Mouse (Mus musculus): ENCODE data around the gene Acad12.
"Not testable (repeated sequence)": the region's sequence is repeated elsewhere in the genome, so short reads cannot be mapped to it uniquely, and the experiment has no call there.

The Acad12 gene

GRCm38 (mm10) chr5:121612036-121612435, 6.7 kb downstream of the Acad12 start:
- peak; percentile 30 for DNase-seq (ENCODE audit: low spot score)

- not testable (repeated sequence) for DNase-seq (ENCODE audit: low spot score)
Observed at GRCm38 (mm10) chr5:121609556-121610135, 9.1 kb downstream of the Acad12 start.

GRCm38 (mm10) chr5:121606151-121606550, 12.6 kb downstream of the Acad12 start:
- peak; percentile 89 for DNase-seq (ENCODE audit: low spot score)

GRCm38 (mm10) chr5:121603815-121604214, 14.9 kb downstream of the Acad12 start:
- not testable (repeated sequence) for DNase-seq (ENCODE audit: low spot score)

DNA sequence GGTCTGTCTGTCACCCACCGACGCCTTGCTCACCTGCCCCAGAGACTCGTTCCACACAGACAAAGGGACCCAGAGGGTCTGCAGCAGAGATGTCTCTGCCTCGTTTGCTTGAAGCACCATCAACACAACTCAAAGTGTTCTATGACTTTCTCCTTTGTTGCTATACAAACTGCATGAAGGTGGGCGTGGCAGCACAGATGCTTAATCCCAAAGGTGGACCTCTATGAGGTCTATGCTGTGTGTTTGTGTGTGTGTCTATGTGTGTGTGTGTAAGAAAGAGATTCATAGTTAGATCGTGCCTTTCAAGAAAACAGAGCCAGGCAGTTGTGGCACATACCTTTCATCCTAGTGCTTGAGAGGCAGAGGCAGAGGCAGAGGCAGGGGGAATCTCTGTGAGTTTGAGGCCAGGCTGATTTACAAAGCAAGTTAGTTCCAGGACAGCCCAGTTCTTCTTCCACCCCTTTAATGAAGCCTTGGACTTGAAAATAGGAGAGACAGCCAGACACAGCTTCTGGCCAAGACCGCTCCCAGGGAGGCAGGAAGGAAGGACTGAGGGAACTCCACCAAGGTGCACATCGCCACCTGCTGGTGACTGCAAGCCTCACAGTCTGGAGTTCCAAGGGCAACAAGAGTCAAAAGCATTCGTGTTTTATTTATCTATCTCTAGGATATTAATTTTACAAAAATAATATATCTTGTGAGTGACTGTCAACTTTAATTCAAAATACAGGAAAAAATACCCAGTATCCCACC, 17.0 kb downstream of the Acad12 start:
- peak; percentile 94 for DNase-seq (ENCODE audit: low spot score)

DNA sequence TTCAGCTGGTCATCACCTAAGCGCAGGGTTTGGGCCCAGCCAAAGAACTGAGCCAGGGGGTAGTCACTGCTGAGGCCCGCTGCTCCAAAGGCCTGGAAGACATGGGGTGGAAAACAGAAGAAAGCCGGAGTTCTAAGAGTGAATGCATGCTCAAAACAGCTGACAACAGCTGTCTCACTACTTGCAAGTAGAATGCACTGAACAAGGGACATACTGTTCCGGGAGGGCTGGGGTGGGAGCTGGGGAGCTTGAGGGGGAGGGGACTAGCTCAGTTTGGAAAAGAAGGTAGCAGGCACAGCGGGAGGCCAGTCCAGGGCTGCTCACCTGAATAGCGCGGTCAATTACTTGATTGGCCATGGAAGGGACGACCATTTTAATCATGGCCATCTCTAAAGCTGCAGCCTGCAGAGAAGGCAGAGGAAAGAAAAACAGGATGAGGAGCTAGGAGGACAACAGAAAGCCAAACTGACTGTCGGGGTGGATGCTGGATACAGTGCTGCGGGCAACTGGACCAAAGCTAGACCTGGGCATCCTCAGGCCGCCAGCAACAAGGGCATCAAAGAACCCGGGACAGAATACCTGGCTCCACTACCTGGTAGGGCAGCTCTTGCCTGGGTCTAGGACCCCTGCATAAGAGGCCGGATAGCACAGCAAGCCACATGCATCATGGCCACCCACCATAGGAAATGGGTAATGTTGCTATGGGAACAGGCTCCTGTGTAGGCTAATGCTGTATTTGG, 19.7 kb downstream of the Acad12 start:
- no peak for DNase-seq (ENCODE audit: low spot score)

- DNase-seq (ENCODE audit: low spot score): no peak
Observed at GRCm38 (mm10) chr5:121597991-121598537, 20.7 kb downstream of the Acad12 start.

DNA sequence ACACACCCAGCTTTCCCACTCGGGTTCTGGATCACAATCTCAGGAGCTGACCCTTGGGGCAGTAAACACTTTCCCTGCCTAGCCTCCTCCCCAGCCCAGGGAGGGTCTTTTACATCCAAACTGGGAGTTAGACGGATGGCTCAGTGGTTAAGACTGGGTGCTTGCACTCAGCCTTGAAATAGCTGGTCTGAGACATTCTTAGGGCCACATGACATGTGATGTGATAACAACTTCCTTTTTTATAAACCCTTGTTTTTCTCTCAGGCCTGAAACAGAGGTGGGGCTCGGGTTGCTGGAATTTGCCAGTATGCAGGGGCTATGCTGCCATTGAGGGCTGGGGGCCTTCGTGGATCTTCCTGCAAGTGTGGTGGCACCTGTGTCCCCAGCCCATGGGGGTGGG, 21.4 kb downstream of the Acad12 start:
- DNase-seq (ENCODE audit: low spot score): no peak

DNA sequence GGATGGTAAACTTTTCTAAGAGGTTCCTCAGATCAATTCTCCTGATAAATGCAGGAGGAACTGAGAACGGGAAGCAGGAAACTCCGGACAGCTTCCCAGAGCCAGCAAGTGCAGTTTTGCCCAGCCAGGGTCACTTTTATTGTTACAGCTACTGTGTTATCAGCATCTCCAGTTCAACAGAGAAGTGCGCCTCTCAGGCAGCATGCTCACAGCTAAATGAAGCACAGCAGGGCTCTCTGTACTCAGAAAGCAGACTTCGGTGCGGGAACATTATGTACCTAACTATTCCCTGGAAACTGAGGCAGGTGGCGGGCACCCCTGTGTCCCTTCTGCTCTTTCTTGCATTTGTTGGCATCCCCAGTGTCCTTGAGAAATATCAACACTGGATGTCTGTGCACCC, 22.5 kb downstream of the Acad12 start:
- DNase-seq (ENCODE audit: low spot score): no peak

GRCm38 (mm10) chr5:121595758-121596157, 23.0 kb downstream of the Acad12 start:
- no peak for DNase-seq (ENCODE audit: low spot score)

DNA sequence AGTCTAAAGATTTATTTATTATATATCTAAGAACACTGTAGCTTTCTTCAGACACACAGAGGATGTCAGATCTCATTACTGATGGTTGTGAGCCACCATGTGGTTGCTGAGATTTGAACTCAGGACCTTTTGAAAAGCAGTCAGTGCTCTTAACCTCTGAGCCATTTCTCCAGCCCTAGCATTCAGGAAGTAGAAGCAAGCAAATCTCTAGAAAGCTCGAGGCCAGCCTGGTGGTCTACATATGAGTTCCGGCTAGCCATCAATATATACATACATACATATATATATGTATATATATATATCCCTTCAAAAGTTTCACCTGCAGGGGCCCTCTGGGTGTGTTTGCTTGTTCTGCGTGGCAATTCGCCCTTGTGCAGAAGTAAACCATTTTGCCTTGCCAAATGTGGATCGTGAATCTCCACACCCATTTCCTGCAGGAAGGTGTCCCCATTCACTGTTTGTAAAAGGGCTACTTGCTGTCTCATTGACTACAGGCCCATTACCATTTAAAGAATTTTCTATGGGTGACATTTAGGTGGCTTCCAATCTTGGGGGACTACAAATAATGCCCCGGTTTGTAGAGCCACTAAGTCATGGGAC, 23.9 kb downstream of the Acad12 start:
- DNase-seq (ENCODE audit: low spot score): no peak

DNA sequence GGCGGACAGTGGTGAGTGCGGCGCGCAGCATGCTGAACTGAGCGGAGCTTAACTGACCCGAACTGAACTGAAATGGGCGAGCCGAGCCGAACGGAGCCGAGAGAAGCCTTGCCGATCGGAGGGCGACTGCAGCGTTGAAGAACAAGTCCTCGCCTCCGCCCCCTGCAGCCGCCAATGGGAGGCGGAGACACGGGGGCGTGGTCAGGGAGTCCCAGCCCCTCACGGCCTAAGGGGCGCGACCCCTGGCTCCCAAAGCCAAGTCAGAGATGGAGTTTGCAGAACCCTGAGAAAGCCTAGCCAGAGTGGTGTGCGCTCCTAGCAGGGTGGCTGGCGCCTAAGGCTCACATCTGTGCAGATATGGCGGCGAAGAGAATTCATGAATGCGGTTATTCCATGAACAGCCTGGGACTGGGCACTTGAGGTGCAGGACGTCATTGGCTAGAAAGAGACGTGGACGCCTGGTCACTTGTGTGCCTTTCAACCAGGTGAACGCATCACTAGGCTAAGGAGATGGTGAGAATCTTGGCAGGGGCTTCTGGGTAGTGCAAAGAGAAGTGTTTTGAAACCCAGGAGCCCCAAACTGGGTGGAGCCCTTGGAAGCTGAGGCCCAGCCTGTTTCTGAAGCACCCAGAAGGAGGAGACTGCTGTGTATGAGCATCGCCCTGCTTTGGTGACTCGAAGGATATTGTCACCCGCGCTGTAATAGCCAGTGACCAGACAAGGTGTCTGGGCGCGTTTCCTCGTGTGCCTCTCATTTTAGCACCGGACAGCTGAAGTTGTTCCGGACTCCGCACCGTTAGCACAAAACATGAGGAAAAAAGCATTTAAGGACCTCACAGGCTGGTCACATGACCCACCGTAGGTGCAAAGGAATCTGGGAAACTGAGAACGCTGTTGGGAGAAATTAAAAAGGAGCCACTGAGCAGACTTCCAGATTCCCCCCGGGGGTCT, 25.0 kb downstream of the Acad12 start, which contains the start of gene Aldh2:
Gene Aldh2, minus strand, starts transcription at position 374 of the 951 bp plus-strand sequence.
- DNase-seq (ENCODE audit: low spot score): peak; percentile 83

- DNase-seq (ENCODE audit: low spot score): peak; percentile 53
Observed at GRCm38 (mm10) chr5:121592816-121593407, 25.8 kb downstream of the Acad12 start.

DNA sequence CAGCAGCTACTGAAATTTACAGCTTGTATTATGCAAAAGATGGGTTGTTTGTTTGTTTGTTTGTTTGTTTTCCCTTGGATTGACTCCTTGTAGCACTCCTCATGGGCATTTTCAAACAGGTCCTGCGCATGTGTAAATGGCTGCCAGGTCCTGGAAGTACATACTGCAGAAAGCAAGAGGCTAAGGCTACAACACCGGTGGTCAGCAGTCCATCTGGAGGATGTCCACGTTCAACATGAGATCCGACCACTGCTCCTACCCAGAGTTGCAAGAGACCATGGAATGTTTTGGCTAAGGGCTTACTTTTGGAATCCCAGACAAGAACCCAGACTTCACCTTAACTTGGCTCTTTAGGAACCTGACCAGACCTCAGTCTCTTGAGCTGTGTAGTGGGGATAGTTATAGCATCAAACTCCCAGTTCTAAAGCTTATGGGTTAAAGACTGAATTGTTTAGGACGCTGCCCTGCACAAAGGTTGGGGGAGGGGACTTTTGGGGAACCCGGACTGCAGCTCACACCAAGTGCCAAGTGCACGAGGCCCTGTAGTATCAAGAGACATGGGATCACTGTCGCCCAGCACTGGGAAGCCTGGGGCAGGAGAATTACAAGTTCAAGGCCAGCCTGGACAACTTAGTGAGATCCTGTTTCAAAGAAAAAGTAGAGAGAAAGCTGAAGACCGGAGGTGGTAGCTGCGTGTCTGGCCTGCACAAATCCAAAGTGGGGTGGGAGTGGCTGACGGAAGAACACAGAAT, 26.5 kb downstream of the Acad12 start:
- DNase-seq (ENCODE audit: low spot score): peak; percentile 22

DNA sequence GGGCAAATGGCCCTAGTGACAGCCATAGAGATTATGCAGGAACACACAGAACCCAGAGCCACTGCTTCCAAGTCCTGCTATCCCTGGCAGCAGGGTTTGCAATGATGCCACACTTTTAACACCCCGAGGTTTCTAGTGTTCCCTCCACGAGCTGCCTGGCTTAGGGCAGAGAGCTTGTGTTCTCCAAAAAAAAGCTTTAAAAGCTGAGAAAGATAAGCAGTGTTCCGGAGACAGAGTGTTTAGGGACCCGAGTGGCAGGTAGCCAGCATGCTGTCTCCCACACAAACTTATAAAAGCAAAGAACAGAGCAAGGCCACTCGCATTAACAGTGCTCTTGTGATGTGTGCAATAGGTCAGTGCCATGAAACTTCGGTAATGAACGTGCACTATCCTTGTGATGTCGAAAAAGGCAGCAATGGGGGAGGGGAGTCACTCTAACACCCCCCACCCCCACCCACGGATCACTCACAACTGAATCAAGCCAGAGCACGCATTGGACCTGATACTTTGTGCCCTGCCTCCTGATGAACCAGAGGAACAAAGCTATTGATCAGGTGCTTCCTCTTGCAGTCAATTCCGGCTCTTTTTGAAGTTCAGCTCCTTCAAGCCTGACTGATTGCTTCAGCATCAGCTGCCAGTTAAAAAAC, 27.2 kb downstream of the Acad12 start:
- peak; percentile 18 for DNase-seq (ENCODE audit: low spot score)

GRCm38 (mm10) chr5:121589928-121590327, 28.8 kb downstream of the Acad12 start:
- no peak for DNase-seq (ENCODE audit: low spot score)

DNA sequence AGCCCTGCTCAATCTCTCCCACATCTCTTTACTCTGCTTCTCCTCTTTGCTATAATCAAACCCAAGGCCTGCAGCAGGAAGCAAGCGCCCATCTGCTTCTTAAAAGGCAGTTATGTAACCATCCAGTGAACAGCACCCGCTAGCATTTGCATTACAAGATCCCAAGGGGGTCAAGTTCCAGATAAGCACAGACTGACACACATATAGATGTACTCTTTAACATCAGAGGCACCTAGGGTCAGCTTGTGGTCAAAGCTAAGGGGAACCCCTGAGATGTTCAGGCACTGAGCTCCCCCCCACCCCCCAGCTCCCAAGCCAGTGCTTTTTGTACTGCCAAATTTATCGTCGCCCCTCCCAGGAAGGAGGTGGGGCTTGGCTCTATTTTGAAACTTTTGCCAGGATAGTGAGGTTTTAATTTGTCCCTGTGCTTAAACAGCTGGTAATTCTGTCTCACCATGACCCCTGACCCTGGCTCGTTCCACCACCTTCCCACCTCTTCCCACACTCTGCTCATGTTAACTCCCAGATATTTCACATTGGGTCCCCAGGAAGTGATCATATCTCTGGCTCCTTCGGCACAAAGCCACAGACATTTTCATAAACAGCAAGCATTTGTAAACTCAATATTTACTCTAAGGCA, 32.2 kb downstream of the Acad12 start:
- DNase-seq (ENCODE audit: low spot score): peak; percentile 63

- DNase-seq (ENCODE audit: low spot score): no peak
Observed at GRCm38 (mm10) chr5:121585699-121586098, 33.0 kb downstream of the Acad12 start.

DNA sequence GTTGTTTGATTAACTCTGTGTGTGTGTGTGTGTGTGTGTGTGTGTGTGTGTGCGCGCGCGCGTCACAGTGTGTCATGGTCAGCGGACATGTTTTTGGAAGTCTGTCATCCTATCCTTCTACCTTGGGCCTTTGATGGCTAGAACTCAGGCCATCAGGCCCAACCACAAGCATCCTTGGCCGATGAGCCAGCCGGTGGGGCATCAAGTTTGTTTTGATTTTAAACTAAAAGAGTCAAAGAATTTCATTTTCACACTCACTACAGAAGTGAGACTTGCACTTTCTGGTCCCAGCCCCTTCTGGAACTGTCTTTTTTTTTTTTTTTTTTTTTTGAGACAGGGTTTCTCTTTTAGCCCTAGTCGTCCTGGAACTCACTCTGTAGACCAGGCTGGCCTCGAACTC, 33.7 kb downstream of the Acad12 start:
- no peak for DNase-seq (ENCODE audit: low spot score)
